Mouse (Mus musculus) cerebellum, adult 11 months (tissue): Measurements from ENCODE around the gene Taf7l.

Source experiments
- DNase-seq: peaks from one replicate; pipeline ENCODE4 v3.0.0; 2022

The Taf7l gene

DNA sequence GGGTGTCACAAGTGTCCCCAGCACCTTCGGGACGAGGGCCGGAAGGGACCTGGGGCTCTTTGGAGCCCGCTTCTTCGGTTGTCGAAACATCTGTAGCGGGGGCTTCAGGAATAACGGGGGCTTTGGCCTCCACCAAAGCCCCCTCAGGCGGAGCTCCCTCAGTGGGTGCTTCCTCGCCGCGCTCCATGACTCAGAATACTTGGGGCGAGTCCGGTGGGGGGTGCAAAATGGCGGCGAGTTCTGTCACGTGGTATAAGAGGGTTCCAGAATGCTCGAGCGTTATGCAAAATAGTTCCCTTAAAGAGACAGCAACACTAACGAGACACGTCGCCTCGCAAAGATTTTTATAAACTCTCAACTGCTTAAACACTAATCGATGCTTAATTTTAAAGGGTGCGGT, at the start of gene Taf7l:
TSS of gene Taf7l (minus strand) at position 201 of the 400 bp plus-strand sequence.
- DNase-seq = no peak

DNA sequence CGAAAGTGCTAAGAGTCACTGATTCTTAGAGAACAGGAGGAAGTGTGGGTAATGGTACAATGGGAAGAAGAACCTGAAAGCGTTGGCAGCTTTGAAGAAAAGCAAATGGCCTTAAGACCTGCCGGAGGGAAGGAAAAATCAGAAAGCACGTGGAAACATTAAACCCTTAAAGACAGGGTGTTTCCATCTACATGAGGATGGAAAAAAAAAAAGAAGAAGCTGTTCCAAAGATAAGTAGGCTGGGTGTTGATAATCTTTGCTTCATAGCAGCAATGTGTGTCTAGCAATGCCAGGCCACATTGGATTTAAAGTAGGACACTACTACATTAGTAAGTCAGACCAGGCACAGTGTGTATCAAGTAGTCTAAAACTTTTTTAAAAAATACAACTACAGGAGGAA, 49.0 kb upstream of the Taf7l start:
- no peak for DNase-seq

DNA sequence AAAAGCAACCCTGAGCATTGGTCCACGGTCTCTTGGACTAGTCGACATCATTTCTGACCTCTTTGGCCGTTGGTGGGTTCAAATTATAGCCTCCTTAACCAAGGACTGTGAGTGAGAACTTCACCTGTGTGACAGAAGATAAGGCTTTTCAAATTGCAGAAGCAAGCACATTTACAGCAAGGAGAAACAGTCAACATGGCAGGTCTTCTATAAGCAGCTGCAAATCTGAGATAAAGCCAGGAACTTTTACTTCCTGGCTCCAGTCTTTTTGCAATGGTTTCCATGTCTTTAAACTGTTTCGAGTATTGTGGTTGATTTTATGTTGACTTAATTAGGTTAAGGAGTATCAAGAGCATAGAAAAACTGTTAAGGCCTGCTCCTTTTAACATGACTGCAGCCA, 47.5 kb upstream of the Taf7l start:
- no peak for DNase-seq

DNA sequence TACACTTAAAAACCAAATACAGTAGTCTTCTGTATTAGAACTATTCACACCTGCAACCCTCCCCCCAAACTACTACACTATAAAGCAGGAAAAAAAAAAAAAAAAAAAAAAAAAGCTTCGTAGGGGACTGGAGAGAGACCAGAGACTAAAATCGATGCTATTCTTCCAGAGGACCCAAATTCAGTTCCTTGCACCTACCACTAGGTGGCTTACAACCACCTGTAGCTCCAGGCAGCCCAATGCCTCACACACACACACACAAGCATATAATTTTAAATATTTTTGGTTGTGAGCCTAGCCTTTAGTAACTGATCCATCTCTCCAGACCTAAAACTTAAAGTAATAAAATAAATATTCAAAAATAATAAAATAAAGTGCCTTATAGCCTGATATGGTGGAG, 33.2 kb upstream of the Taf7l start:
- no peak for DNase-seq

DNA sequence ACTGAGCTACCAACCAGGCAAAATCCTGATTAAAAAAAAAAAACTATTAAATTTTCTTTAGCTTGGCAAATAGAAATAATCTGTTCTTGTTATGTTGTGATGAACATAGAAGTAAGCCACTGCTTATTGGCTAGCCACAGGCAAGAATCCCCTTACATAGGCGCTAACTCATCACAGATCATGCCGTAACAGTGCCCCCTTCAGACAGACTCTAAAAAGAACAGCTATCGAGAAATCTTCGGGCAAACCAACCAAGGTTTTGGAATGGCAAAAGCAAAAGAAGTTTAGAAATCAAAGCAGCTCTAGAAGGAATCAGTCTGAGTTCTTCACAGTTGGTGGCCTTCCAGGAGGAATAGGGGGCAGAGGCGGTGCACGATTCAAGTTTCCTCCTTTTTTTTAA, 31.7 kb upstream of the Taf7l start:
- DNase-seq = no peak

DNA sequence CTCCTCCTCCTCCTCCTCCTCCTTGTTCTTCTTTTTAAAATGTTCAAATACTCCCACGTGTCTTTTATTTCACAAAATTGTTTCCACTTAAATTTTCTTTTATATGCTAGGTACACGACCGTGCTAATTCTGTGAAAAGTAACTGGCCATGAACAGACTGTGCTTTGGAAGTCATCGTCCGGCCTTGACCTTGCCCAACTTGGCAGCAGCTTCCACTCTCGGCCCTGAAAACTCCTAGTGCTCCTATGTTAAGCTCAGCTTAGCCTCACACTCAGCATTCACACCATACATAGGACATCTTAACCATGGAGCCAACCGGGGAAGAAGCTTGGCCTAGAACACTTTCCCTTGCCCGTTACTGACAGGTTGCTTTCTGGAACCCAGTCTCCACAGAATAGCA, 24.4 kb upstream of the Taf7l start:
- DNase-seq = no peak

DNA sequence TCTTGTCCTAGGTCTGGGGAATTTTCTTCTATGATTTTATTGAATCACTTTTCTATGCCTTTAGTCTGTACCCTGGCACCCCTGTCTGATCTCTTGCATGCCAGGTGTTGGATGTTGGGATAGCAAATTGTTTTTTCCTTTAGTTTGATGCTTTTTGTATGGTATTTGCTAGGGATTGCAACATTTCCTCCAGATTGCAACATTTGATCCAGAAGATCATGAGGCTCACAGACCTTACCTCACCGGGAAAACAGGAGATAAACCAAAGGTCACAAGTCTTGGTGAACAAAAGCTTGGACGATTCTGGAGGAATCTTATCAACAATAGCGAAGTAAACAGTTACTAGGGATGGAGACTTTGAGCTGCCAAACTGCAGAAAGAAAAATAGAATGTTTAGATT, 5.4 kb upstream of the Taf7l start:
- no peak for DNase-seq

DNA sequence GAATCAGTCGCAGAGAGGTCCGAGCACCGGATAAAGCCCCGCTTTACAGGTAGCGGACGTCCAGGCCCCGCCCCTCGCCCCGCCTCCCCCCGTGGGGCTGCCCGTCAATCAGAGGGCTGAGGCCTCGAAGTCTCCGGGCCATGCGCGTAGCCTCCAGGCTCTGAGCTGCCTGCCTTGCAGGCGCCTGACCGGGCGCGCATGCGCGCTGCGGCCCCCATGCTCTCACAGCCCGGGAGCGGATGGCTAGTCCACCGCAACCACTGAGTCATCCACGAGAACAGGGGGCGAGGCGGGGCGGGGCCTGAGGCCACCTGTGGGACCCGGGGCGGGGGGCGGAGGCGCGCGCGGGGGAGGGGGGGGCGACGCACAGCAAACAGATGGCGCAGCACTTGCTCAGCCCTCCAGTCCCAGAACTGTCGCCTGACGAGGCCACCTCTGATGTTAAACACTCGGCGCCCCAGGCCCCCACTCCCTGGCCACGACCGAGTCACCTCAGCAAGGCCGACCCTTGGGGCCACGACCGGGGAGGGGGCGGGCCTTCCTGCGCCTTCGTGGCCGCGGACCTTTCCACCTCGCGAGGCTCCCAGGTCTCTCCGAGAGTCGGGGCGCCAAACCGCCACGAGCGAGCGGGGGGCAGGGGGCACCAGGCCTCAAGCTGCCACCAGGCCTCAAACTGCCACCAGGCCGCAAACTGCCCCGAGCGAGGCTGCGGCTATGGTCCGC, 1.1 kb downstream of the Taf7l start:
- no peak for DNase-seq

DNA sequence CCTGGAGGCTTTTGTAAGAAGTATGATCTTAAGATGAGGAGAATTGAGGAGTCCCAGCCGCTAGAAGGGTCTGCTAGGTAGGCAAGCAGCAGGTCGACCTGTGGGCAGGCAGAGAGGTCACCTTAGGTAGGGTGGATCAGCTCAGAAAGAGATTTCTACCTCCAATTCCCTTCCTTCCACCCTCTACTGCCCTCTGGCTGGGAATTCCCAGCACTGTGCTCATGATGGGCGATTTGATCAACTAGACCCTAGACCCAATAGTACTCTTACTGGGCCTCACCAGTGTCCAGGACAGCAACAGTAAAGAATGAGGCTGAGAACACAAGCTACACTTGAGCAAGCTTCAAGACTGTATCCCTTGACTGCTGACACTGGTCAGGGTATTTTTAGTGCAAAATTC, 49.0 kb downstream of the Taf7l start:
- DNase-seq = no peak

DNA sequence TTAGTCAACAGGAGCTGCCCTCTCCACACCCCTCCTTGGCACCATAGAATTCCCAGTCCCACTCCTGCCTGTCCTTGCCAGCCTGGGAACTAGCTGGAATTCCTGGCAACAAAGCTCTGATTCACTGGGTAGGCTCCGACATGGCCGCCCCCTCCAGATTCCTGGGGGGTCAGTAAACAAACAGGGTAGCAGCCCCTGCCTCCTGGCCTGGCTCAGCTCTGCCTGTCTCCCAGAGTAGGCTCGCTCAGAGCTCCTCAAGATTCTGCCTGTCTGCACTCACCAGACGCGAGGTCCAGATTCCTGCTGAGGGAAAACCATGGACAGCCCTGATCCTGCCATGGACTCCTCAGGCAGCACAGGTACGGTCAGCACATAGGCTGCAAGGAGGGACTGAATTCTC, 49.5 kb downstream of the Taf7l start:
- DNase-seq = no peak

DNA sequence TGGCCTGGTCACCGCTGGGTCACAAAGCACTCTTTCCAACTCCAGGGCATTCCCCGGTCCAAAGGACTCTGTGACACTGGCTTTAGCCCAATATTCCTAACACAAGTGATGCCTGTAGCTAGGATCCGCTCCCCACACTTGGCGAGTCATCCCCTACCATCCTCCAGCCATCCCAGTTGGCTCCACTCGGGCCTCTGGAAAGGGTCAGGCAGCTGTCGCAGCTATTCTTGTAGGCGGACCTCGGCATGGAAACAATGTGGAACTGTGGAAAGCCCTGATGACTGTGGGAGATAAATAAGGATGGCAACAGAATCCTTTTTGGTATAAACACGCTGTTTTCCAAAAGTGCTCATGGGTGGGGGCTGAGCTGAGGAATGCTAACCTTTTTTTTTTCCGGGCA, 50.5 kb downstream of the Taf7l start:
- DNase-seq = no peak

DNA sequence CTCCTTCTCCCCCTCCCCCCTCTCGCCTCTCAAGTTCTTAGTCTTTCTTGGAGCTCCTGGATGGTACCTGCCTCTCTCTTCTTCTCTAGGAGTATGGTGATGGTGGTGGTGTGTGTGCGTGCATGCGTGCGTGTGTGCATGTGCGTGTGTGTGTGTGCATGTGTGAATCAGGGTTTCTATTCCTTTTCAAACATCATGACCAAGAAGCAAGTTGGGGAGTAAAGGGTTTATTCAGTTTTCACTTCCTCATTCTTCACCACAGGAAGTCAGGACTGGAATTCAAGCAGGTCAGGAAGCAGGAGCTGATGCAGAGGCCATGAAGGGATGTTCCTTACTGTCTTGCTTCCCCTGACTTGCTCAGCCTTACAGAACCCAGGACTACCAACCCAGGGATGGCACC, 52.0 kb downstream of the Taf7l start:
- DNase-seq = no peak

DNA sequence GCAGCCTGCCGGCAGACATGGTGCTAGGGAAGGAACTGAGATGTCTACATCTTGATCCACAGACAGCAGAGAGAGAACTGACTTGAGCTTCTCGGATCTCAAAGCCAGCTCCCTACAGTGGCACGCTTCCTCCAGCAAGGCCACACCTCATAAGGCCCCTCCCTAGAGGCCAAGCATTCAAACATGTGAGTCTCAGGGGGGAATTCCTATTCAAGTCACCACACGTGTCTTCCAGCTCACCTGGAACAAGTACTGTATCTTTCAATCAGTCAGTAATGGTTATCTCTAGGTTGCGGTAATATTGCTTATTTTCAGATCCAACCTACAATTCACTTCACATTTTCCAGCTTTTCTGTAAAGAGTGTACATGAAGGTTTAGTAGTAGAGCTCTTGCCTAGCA, 56.2 kb downstream of the Taf7l start:
- no peak for DNase-seq

DNA sequence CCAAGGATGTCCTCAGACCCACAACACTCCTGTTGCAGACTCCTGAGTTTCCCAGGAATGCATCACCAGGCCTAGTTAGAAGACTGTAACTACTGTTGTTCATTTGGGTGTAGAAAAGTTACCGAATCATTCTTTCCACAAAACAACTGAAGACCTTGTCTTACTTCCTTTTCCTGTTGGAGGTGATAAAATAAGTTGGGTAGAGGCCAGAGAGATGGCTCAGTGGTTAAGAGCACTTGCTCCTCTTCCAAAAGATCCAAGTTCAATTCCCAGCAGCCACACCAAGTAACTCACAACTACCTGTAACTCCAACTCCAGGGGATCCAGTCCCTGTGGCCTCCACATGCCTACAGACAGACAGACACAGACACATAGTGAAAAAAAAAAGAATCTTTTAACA, 64.2 kb downstream of the Taf7l start:
- no peak for DNase-seq
